Mouse (Mus musculus): ENCODE measurements around the gene Zfp523.

Zfp523 gene

DNA sequence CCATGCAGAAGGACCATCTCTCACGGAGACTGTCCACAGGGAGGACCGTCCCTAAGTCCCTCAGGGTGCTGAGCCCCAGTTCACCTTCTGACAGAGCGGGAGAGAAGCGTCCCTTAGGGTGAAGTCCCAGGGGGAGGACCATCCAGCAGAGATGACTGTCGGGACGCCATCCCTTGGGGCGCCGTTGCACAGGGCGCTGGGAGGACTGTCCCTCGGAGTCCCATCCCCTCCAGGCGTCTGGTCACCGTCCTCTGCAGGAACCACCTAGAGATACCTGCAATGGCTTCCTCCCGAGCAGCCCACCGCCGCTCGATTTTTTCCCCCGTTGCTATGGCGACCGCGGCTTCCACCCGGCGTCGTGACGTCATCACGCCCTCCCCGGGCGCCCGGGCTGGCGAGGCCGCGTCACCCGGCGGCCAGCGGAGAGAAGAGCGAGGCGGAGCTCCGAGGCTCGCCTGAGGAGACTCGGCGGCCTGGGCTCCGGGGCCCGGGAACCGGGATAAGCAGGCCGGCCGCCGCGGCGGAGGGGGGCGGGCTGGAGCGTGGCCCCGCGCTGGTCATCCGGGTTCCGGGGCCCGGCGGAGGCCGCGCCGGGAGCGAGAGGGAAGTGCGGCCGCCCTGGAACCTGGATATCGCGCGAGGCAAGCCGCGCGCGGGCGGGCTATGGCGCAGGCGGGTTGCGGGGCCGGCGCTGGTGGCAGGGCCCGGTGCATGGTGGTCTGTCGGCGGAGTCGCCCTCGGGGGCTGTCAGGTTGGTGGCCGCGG lies at the start of gene Zfp523:
Zfp523 (plus strand) TSS at position 355 of the 765 bp plus-strand sequence.
- DNase-seq: peak; percentile 95

DNA sequence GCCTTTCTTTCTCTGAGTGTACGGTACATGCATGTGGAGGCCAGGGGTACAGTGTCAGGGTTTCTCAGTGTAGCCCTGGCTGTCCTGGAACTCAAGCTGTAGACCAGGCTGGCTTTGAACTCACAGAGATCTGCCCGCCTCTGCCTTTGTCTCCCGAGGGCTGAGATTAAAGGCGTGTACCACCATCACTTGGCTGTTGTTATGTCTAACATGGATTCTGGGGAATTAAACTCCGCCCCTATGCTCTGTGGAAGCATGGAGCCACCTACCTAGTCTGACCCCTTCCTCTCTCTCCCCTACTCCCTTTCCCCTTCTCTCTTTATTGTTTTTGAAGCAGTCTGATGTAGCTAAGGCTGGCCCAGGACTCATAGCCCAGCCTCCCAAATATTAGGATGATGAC lies 47.1 kb upstream of the Zfp523 start:
- no peak for DNase-seq

DNA sequence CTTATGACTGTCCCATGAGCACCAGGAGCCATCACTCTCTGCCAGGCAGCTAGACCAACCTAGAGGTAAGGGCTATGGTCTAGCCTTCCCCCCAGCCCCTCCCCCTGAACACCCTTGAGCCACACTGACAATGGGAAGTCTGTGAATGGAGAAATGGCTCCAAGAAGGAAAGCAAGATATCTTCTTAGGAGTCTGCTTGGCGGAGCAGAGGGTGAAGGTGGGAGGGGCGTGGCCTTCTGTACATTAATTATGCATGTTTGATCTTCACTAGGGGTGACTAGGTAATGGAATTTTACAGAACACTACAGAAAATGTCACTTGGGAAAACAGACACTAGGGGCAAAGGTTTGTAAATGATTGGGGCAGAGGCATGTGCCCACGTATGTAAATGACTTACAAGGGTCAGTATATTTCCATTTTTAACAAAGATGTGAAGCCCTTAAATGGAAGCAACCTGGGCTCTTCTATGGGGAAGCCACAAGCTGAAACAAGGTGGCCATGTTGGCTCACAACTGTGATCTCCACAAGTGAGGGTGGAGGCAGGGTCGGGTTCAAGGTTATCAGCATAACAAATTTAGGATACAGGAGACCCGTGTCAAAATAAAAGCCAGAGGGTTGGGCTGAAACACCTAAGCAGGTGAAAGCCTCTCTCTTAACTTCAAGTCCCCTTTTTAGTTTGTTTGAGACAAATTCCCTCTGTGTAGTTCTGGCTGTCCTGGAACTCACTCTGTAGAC lies 46.4 kb upstream of the Zfp523 start:
- DNase-seq: no peak

DNA sequence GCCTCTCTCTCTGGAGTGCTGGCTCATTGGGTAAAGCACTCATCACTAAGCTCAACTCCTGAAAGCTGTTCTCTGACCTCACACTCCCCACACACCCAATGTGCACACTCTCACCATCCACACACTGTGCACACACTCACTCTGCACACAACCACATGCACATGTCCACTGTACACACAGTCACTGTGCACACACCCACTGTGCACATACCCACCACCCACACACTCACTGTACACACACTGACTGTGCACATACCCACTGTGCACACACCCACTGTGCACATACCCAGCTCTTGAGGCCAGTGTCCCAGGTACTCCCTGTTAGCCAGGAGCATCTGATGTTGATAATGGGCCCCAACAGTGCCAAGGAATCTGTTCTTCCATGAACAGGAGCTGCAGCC lies 45.8 kb upstream of the Zfp523 start:
- DNase-seq: no peak

DNA sequence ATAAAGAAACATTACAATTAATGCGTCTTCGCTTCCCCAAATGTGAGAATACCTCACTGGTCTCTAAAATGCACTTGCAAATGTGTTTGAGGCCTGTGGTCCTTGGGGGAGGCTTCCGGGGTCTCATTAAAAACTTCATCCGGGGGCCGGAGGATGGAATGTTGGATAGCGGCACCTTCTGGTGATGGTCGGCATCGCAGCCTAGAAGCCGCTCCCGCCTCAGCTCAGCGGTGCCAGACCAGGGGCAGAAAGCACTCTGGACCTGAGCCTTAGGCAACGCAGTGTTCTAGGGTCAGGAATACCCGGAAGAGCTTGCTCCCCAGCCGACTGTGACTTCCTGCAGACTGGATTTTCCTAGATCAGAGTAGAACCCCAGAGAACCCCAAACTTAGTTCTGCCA lies 43.7 kb upstream of the Zfp523 start:
- no peak for DNase-seq

DNA sequence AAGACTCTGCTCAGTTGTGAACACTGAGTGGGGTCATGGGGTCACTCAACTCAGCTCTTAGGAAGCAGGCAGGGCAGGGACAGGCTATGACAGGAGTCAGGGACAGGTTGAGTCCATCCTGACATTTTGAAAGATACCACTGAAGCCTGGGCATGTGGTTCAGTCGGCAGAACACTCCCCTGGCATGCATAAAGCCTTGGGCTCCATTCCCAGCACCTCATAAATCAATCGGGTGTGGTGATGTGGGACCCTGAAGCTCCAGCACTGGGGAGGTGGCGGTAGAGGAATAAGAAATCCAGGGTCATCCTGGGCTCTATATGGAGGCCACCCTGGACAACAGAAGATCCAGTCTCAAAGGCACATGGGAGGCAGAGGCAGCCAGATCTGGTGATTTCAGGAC lies 41.4 kb upstream of the Zfp523 start:
- DNase-seq: no peak

DNA sequence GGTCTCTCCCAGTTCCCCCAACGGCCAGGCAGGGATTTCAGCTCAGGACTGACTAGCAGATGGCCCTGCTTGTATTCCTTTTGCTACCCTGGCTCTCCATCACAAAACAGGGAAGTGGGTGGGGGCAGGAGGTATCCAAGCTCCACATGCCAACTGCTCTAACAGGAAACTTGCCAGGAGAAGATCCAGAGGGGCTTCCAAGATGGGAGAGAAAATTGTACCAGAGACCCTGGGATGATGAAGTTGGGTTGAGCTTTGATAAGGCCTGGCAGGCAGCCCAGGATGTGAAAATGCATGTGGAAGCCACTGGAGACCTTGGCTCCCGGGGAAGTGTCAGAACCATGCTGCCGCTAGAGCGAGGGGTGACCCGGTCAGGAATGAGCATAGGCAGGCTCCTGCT lies 40.7 kb upstream of the Zfp523 start:
- no peak for DNase-seq

DNA sequence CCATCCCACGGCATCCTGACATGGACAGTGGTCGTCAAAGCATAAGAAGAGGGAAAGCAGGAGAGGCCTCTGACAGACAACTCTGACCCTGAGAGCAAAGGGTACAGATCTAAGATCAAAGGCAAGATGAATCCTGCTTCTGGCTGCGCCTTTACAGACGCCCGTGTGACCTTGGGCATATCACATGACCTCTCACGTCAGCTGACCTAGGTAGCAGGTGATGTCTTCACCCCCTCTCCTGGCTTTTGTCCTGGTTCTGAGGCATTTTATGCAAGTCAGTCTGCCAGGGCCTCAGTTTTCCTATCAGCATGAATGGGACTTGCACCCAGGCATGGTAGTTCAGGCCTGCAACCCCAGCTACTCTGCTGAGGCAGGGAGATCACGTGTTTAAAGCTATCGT lies 38.9 kb upstream of the Zfp523 start:
- DNase-seq: no peak

DNA sequence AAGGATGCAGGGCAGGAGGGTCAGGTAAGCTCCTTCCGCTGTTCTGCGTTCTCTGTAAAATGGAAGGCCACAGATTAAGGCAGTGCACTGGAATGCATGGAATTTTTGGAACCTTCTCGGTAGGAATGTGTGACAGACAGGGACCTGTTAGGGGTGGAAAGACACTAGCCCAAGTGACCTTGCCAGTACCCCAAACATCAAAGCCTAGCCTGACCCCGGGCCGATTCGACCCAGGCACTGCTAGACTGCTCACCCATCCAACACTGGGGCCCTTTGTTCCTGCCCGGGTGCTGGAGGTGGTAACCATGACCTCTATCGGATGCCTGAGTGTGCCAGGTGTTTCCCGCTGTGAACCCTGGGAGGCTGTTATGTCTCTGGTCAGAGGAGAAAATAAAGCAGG lies 38.2 kb upstream of the Zfp523 start:
- DNase-seq: no peak

DNA sequence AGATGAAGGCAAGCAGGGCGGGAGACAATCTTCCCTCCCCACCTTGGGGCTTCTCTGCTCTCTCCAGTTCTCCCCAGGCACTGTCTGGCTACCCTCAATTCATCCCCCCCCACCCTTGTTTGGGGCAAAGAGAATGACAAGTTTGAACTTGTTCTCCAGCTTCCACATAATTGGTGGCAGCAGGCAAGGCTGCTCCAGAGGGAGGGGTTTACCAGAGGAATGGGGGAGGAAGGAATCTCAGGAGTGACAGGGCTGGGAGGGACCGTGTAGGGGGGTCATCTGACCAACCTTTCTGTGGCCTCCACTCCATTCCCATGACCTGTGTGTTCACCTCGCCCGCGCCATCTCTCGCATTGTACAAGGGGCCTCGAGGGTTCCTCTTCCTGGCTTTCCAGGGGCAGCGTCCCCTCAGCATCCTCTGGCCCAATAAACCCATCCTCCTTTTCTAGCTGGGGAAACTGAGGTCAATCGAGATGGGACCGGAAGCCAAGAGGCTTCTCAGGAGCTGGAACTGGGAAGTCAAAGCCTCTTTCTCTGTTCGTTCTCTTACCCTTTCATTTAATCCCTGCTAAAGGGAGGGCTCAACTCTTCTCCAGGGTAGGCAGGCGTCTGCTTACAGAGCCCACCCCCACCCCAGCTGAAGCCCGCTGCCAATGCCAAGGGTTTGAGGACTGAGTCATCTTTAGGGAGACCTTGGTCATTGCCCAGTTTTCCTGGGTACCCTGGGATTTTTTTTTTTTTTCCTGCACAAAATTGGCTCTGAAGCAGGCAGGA lies 36.3 kb upstream of the Zfp523 start:
- DNase-seq: no peak

DNA sequence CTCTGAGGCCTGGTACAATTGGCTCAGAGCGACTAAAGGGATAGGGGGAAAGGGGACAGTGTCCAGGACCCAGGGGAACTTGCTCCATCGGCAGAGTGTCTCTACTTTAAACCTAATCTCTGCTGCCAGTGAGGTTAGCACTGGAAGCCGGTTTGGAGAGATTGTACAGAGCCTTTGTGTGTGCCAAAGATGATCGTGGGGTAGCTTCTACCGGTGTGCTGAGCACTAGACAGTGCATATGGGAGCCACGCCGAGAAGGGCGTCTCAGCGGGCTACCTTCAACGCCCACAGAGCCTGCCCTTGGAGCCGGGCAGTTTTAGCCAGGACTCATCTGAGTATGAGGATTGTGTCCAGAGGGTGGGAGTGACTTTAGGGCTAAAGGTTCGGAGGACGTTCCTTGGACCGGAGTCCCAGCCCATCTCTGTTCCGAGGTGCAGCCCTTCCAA lies 35.7 kb upstream of the Zfp523 start:
- no peak for DNase-seq

DNA sequence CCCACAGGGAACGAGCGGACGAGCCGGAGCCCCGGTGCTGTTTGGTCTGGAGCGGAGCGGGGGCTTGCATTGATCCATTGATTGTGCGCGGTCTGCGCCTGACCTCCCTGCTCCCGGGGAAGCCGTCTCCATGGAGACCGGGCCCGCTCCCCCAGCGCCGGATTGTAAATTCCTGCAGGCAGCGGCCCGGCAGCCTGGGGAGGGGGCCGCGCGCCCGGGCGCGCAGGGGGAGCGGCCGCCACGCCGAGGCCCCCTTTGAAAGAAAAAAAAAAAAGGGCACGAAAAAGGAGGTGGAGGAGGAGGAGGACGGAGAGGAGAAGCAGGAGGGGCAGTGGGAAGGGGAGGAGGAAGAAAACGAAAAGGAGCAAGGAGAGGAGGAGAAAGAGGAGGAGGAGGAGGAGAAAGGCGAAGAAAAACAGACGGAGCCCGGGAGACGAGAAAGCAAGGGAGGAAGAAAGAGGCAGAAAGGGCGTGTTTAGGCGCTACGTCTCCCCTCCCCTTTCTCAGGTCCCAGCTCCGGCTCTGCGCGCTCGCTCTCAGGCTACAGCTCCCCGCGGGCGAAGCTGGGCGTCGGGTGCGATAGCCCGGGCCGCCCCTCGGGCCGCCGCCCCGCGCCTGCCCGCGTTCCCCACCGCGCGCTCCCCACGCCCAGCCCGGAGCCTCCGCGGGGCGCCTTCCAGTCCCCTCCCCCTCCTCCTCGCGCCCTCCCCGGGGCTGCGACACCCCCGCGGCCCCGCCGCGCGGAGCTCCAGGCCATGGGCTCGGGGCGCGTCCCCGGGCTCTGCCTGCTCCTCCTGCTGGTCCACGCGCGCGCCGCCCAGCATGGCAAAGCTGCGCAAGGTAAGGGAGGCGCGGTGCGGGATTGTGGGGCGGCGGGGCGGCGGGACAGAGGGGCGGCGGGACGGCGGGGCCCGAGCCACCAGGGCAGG lies 34.9 kb upstream of the Zfp523 start, which contains the start of gene Scube3:
Scube3 (plus strand) TSS at position 371 of the 929 bp plus-strand sequence.
- no peak for DNase-seq

DNA sequence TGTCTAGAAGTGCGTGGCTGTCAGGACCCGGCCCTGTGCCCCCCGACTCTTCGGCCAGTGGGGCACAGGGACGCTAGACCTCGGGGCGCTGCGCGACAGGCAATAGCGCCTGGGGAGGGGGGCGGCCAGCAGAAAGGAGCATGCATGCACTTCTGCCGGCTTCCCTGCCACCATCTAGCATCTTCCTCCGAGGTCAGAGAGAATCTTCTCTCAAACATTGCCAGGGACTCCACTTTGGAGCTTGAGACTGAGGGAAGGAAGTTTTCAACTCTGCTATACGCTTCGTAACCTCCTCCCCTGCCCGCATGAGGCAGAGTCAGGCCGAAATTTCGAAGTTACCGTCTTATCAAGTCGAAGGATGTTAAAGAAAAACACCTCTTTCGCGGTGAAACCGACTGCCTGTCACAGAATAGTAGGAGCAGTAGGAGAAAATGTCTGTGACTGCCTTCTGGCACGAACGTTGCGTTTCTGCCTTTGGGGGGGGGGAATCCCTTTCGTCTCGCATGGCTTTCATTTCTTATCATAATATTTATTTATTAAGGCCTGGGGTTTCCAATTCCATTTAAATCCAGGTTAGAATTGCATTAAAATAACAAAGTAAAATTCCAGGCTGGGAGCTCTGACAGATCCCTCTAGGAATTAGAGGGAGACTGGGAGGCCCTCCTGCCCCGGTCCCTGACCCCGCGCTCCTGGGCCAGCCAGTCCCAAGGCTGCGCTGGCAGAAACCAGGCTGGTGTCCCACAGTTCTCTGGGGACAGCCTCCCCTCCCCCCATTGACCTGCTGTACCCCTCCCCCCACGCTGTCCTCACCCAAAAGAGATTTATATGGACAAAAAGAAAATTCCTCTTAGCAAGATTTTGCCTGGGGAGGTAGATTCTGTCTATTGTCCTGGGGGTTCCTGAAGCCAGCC lies 34.0 kb upstream of the Zfp523 start:
- no peak for DNase-seq

DNA sequence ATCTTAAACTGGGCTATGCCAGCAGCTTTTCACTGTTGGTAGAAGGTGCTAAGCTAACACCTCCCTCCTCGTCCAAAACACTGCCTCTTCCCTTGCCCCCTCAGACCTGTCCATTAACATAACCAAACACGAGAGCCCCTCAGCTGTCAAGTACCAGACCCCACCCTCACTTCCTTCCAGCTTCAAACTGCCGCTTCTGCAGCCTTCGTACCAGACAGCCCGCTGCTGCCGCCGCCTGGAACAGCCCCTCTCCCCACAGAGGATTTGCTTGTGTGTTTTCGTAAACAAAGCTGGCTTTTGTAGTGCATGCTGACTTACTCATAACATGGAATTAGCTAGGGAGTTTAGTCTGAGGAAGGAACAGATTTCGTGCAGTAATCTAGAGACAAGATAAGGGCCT lies 33.2 kb upstream of the Zfp523 start:
- no peak for DNase-seq

DNA sequence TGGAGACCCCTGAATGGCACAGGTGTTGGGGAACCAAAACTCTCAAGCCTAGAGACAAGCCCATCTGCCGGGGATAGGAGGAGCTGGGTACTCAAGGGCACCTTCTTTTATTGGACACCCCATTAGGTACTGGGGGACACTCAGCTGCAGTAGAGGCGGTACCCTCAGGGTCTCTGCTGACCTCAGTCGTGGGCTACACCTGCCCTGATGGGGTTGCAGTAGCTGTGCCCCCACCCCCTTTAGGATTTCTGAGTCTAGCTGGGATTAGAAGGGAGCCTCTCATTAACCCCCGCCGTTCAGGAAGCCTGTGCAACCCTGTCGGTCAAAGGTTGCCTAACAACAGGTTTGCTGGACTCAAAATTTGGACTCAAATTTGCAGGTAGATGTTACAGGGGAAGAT lies 32.7 kb upstream of the Zfp523 start:
- no peak for DNase-seq

DNA sequence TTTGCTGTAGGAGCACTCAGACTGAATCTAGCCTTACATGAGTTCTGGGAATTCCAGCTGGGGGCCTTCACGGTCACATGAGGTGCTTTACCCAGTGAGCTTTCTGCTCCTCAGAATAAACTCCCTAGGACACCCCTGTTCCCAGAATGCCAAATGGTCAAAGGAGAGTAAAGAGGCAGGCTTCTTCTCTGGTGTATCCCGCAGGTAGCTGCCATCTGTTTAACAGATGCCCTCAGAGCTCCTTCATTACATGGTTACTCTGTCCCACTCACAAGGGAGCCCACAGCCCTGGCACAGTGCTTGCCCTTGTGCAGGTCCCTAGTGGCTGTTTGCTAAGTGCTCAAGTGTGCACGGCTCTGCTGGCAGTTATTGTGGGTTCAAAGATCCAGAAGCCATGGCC lies 28.6 kb upstream of the Zfp523 start:
- peak; percentile 59 for DNase-seq

DNA sequence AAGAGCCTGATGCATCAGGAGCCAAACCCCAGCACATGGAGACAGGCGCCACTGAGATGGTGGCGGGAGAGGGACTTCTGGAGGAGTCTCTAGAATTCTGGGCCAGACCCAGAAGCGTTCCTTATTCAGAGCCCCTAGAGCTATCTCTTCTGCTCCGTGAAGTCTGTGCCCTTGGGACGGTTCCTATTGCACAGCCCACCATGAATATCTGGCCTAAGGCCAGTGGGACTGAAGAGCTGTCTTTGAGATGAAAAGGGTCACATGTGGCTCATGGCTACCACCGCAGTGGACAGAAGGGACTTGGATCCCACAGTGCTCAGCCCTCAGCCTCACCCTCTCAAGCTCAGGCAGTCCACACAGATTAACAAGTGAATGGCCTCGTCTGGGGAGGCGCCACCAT lies 27.2 kb upstream of the Zfp523 start:
- DNase-seq: no peak

DNA sequence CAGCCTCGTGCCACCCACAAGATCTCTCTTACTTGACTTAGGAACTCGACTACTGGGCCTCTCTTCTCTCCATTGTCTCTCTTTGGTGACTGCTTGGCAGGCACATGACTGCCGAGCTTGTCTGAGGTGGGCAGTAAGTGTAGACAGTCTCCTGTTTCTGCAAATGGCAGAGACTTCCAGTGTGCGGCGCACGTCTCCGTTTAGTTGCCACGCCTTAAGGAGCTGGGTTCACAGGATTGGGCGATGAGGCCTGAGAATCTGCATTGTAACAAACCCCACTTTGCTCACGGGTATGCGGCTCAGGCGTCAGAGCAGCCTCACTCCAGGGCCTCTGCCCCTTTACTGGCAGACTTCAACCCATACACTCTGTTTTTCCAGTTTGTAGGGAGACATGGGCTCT lies 26.5 kb upstream of the Zfp523 start:
- DNase-seq: no peak

DNA sequence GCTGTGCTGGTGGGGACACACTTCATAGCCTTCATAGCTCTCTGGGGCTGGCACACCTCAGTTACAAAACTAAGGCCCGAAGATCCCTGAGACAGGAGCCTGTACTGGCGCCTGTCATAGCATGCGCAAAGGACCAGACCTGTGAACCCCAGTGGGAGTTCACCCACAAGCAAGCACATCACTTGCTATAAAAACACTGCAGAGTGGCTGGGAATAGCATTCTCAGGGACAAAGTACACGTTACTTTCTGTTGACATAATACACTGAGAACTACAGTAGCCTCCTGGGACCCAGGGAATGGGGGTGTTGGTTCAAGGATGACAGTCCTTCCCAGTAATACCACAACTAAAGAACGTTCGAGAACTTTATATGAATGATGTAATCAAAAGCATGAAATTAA lies 23.8 kb upstream of the Zfp523 start:
- no peak for DNase-seq

DNA sequence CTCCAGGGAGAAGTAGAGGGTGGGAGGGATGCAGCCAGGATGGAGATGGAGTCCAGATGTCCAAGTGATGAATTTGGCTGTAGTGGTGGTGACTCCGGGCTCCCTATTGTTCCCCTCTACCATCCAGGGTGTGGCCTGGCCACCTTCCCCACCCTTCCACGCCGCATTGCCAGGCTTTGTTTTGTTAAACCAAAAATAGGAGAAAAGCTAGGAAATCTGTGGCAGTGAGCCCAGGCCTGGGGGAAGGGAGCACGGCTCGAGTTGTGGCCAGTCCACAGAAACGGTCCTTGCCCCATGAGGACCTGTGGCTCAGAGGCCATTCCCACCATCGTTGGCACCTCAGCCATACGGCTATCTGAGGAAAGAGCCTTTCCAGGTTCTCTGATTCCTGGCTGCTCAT lies 22.0 kb upstream of the Zfp523 start:
- no peak for DNase-seq

DNA sequence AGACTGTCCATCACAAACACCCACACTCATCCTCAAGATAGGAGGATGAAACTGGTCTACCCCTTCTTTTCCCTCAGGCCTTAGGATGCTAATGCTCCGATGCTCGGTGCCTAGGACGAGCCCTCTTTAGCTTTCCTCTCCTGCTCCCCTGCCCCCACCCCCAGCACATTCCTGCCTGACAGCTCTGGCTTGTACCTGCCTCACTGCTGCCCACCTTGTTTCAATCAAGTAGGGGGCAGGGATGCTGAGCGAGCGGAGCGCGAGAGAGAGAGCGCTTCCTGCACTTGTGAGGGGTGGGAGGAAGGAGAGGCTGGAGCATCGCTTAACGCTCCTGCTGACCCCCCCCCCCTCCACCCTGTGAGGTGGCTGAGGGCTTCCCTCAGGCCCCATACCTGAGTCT lies 16.6 kb upstream of the Zfp523 start:
- DNase-seq: no peak
